Mouse (Mus musculus): ENCODE measurements around the gene Dbp.

Gene Dbp

DNA sequence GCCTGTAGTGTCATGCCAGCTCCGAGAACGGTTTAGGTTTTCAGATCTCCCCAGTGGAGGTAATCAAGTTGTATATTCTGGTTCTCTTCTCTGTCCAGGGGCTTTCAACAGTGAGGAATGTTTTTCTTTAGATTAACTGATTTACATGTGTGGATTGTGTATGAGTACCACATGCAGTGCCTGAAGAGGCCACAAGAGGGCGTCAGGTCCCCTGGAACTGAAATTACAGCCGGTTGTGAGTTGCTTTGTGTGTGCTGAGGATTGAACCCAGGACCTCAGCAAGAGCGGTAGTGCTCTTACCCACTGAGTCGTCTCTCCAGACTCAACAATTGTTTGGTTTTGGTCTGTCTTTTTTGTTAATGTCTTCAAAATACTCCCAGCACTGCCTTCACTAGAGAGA lies 41.6 kb downstream of the Dbp start:
- TF ChIP-seq CTCF (conservative IDR thresholded peaks at IDR 0.05; ENCODE audit: low read length) (peak; percentile 89), POU5F1 (IDR thresholded peaks at IDR 0.05; ENCODE audit: borderline replicate concordance, low read length) (no peak), NANOG (IDR thresholded peaks at IDR 0.05; ENCODE audit: borderline replicate concordance, low read length) (no peak)
- peaks cover 38% of the 10 kb centered on the region for H3K4me1 ChIP-seq (replicated peaks; ENCODE audit: low read depth, low read length)
- no peaks in the 10 kb centered on the region; the same call in 1 of the 2 replicates for H3K27me3 ChIP-seq (ENCODE audit: insufficient read depth, low read length)
- no peaks in the 10 kb centered on the region for H3K36me3 ChIP-seq (ENCODE audit: insufficient read depth, low read length)
- no peaks in the 10 kb centered on the region for H3K9me3 ChIP-seq (ENCODE audit: low read length)
- no peak overlapping the region for H3K4me3 ChIP-seq (replicated peaks; ENCODE audit: low read length)

DNA sequence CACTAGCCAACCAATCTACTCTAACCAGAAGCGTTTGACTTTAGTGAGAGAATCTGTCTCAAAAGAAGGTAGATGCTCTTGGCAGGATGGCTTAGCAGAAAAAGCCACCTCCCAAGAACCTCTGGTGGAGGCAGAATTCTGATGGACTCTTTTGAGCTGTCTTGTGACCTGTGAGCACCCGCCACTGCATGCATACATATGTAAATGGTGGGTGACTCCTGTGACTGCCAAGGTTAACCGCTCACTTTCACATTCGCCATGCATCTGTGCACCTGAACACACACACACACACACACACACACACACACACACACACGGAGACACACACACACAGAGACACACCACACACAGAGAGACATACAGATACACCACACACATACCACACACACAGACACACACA lies 42.6 kb downstream of the Dbp start:
- no peaks in the 10 kb centered on the region for H3K9me3 ChIP-seq (ENCODE audit: low read length)
- no peaks in the 10 kb centered on the region; the same call in 1 of the 2 replicates for H3K27me3 ChIP-seq (ENCODE audit: insufficient read depth, low read length)
- H3K4me1 ChIP-seq (replicated peaks; ENCODE audit: low read depth, low read length) = peaks cover 32% of the 10 kb centered on the region
- no peak overlapping the region for H3K4me3 ChIP-seq (replicated peaks; ENCODE audit: low read length)
- no peaks in the 10 kb centered on the region for H3K36me3 ChIP-seq (ENCODE audit: insufficient read depth, low read length)
- TF ChIP-seq POU5F1 (IDR thresholded peaks at IDR 0.05; ENCODE audit: borderline replicate concordance, low read length) = no peak
- no peak for TF ChIP-seq CTCF (conservative IDR thresholded peaks at IDR 0.05; ENCODE audit: low read length)
- no peak; the same call in 1 of the 2 replicates for TF ChIP-seq NANOG (IDR thresholded peaks at IDR 0.05; ENCODE audit: borderline replicate concordance, low read length)

DNA sequence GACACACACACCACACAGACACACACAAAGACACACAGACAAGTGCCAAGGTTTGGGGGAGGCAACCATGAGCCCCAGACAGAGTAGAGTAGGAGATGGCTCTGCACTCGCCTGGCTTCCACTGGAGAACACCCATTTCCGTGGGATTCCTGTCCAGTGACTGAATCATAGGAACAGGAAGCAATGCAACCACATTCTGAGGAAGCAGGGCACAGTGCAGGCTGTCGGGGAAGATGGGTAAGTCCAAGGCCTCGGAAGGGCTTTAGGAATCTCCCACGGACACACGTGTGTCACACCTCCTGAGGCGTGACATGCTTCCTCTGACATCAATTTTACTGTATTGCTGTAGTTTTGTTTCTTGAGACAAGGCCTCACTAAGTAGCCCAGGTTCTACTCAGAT lies 43.2 kb downstream of the Dbp start:
- Histone ChIP-seq H3K27me3 (ENCODE audit: insufficient read depth, low read length) (no peaks in the 10 kb centered on the region; the same call in 1 of the 2 replicates), H3K4me3 (replicated peaks; ENCODE audit: low read length) (no peak overlapping the region), H3K36me3 (ENCODE audit: insufficient read depth, low read length) (no peaks in the 10 kb centered on the region), H3K9me3 (ENCODE audit: low read length) (no peaks in the 10 kb centered on the region), H3K4me1 (replicated peaks; ENCODE audit: low read depth, low read length) (peaks cover 27% of the 10 kb centered on the region)
- TF ChIP-seq CTCF (conservative IDR thresholded peaks at IDR 0.05; ENCODE audit: low read length) (no peak), POU5F1 (IDR thresholded peaks at IDR 0.05; ENCODE audit: borderline replicate concordance, low read length) (no peak), NANOG (IDR thresholded peaks at IDR 0.05; ENCODE audit: borderline replicate concordance, low read length) (no peak)

DNA sequence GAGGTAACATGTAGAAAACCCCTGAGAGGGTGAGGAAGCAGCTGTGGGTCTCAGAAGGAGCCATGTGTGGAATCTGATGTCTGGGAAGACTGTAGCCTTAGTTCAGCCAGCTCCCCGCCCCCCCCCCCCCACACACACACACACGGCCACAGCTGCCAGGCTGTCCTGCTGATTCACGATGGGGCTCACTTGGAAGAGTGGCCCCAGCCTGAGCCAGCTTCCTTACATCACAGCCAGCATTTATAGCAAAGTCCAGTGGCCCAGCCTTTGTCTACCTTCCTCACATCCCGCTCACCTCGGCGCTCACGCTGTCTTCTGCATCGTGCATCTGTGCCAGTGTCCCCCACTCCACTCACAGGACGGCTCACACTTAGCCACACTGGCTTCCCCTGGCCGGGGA lies 44.5 kb downstream of the Dbp start:
- peak overlapping the region; percentile 62 for H3K4me3 ChIP-seq (replicated peaks; ENCODE audit: low read length)
- peaks cover 27% of the 10 kb centered on the region for H3K4me1 ChIP-seq (replicated peaks; ENCODE audit: low read depth, low read length)
- TF ChIP-seq POU5F1 (IDR thresholded peaks at IDR 0.05; ENCODE audit: borderline replicate concordance, low read length) (no peak), CTCF (conservative IDR thresholded peaks at IDR 0.05; ENCODE audit: low read length) (no peak), NANOG (IDR thresholded peaks at IDR 0.05; ENCODE audit: borderline replicate concordance, low read length) (no peak)
- no peaks in the 10 kb centered on the region; the same call in 1 of the 2 replicates for H3K27me3 ChIP-seq (ENCODE audit: insufficient read depth, low read length)
- no peaks in the 10 kb centered on the region for H3K9me3 ChIP-seq (ENCODE audit: low read length)
- H3K36me3 ChIP-seq (ENCODE audit: insufficient read depth, low read length) = no peaks in the 10 kb centered on the region

DNA sequence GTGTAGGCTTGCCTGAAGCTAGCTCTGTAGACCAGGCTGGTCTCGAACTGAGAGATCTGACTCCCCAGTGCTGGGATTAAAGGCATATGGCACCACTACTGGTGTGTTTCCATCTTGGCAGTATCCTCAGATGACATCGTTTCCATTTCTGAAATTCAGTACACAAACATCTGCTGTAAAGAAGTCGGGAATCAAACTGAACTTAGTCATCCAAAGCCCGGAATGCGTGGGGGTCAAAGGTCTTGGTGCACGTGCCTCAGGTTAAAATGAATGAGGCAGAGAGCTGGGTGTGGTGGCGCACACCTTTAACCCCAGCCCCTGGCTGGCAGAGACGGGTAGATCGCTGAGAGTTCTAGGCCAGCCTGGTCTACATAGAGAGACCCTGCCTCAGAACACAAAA lies 45.3 kb downstream of the Dbp start:
- Histone ChIP-seq H3K4me1 (replicated peaks; ENCODE audit: low read depth, low read length) (peaks cover 27% of the 10 kb centered on the region), H3K36me3 (ENCODE audit: insufficient read depth, low read length) (no peaks in the 10 kb centered on the region), H3K27me3 (ENCODE audit: insufficient read depth, low read length) (no peaks in the 10 kb centered on the region; the same call in 1 of the 2 replicates), H3K4me3 (replicated peaks; ENCODE audit: low read length) (no peak overlapping the region), H3K9me3 (ENCODE audit: low read length) (no peaks in the 10 kb centered on the region)
- TF ChIP-seq POU5F1 (IDR thresholded peaks at IDR 0.05; ENCODE audit: borderline replicate concordance, low read length) (no peak), CTCF (conservative IDR thresholded peaks at IDR 0.05; ENCODE audit: low read length) (no peak), NANOG (IDR thresholded peaks at IDR 0.05; ENCODE audit: borderline replicate concordance, low read length) (no peak)

DNA sequence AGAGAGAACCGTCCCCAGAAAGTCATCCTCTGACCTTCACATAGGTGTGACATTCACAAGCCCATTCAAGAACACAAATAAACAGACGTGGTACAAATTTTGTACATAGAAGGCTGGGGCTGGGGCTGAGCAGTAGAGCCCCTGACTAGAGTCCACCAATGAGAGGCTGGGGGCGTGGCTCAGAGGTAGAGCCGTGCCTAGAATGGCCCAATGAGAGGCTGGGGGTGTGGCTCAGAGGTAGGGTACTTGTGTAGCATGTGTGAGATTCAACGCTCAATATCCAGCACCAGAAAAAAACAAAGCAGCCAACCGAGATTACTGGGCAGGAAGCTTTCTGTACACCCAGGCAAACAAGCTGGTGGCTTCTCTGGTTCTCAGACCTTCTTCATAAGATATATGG lies 50.8 kb downstream of the Dbp start:
- H3K9me3 ChIP-seq (ENCODE audit: low read length) = peaks cover 11% of the 10 kb centered on the region
- H3K4me3 ChIP-seq (replicated peaks; ENCODE audit: low read length) = no peak overlapping the region
- peaks cover under 1% of the 10 kb centered on the region for H3K4me1 ChIP-seq (replicated peaks; ENCODE audit: low read depth, low read length)
- no peak for TF ChIP-seq NANOG (IDR thresholded peaks at IDR 0.05; ENCODE audit: borderline replicate concordance, low read length)
- TF ChIP-seq CTCF (conservative IDR thresholded peaks at IDR 0.05; ENCODE audit: low read length) = no peak
- no peak for TF ChIP-seq POU5F1 (IDR thresholded peaks at IDR 0.05; ENCODE audit: borderline replicate concordance, low read length)
- H3K36me3 ChIP-seq (ENCODE audit: insufficient read depth, low read length) = no peaks in the 10 kb centered on the region
- H3K27me3 ChIP-seq (ENCODE audit: insufficient read depth, low read length) = peaks cover 36% of the 10 kb centered on the region

DNA sequence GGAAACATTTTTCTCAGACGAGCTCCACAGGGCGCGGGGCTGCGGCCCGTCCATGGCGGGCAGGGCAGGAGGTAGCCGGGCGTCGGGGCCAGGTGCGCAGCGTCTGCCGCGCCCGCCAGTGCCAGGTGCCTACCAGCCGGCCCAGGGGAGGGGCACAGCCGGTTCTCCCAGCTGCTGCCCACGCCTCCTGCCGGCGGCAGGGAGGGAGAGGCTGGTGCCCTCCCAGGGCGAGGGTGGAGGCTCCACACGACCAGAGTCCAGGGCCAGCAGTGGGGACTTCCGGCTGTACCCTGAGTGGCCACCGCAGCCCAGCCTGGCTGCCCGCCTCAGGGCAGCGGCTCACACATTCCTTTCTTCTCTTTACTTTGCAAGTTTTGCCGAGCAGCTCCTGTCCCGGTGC lies 54.5 kb downstream of the Dbp start:
- H3K36me3 ChIP-seq (ENCODE audit: insufficient read depth, low read length) = no peaks in the 10 kb centered on the region
- H3K9me3 ChIP-seq (ENCODE audit: low read length) = peaks cover 11% of the 10 kb centered on the region
- H3K4me3 ChIP-seq (replicated peaks; ENCODE audit: low read length) = peak overlapping the region; percentile 70
- peaks cover 36% of the 10 kb centered on the region for H3K27me3 ChIP-seq (ENCODE audit: insufficient read depth, low read length)
- no peak for TF ChIP-seq CTCF (conservative IDR thresholded peaks at IDR 0.05; ENCODE audit: low read length)
- no peak for TF ChIP-seq NANOG (IDR thresholded peaks at IDR 0.05; ENCODE audit: borderline replicate concordance, low read length)
- TF ChIP-seq POU5F1 (IDR thresholded peaks at IDR 0.05; ENCODE audit: borderline replicate concordance, low read length) = no peak
- no peaks in the 10 kb centered on the region; the same call in 1 of the 2 replicates for H3K4me1 ChIP-seq (replicated peaks; ENCODE audit: low read depth, low read length)
